8 mouse cellular contexts compared by ENCODE assay signal in genomic region chr13:13954931-13955330, GRCm38 (mm10). TPM values are rescaled to one million over a fixed set of nuclear protein-coding genes. Genes with fewer than 3 reads are reported as not detected.
DNase-seq lines count a peak whose midpoint lies in the region; ATAC-seq lines count a peak whose summit lies in the region.

No protein-coding gene starts in this region.

- ATAC-seq in inflammation-experienced regulatory T-cells, adult 6 months: peak; percentile 3
- peak; percentile 57 for ATAC-seq in liver, embryonic 15.5 days (ENCODE audit: insufficient read depth)
- peak; percentile 9; the same call in 1 of the 2 replicates for ATAC-seq in monocyte, adult 5-6 weeks (replicated peaks; ENCODE audit: insufficient number of reproducible peaks, low FRiP score, low TSS enrichment, poor library complexity, severe bottlenecking)

- peaks cover 38% of the 10 kb centered on the region for H3K4me1 ChIP-seq in liver, embryonic 15.5 days (replicated peaks)

- H3K4me3 ChIP-seq in liver, embryonic 15.5 days (replicated peaks): peak overlapping the region; percentile 96

- peaks cover 13% of the 10 kb centered on the region; the same call in 1 of the 2 replicates for H3K36me3 ChIP-seq in liver, embryonic 15.5 days (replicated peaks)

- peak overlapping the region; percentile 93 for H3K27ac ChIP-seq in liver, embryonic 15.5 days (replicated peaks)

- under 1% methylated on average over 29 of the region's 29 CpGs for WGBS in liver, embryonic 15.5 days (ENCODE audit: insufficient replicate concordance)

- peak; percentile 39 to 47 for DNase-seq in spleen, postnatal 14 days (ENCODE audit: low spot score in 2 of 2)
- no peak for DNase-seq in spleen, adult 18-20 months
- DNase-seq in brain, adult 2 months (ENCODE audit: low read depth, low spot score): peak; percentile 29
- peak; percentile 33 for DNase-seq in forelimb bud, embryonic 11.5 days (ENCODE audit: low read depth, low spot score)
- no peak for DNase-seq in cerebellum, adult 11-12 months

- no peaks in the 10 kb centered on the region for H3K27me3 ChIP-seq in liver, embryonic 15.5 days

- H3K9ac ChIP-seq in liver, embryonic 15.5 days: peak overlapping the region; percentile 93

- H3K4me2 ChIP-seq in liver, embryonic 15.5 days: peak overlapping the region; percentile 91

- no peaks in the 10 kb centered on the region for H3K9me3 ChIP-seq in liver, embryonic 15.5 days (replicated peaks)

RNA-seq across cellular contexts. Expression of gene B3galnt2, which starts 0.7 kb away (rescaled TPM):
- polyA plus RNA-seq in inflammation-experienced regulatory T-cells, adult 6 months (2017; shearing (Covaris generic)): 10 to 100 TPM in 2 of 3 experiments, 1 to 10 TPM in 1; 8.9 to 12.7 (median 11.7) TPM
- polyA plus RNA-seq in liver, embryonic 15.5 days (2015; fragmentation: Nextera tagmentation; extraction: Ambion mirVana): 25.2 and 28.0 TPM in 2 replicates
- total RNA-seq in monocyte, adult 5-6 weeks (2017): 40.7 to 54.4 TPM (median 49.8 TPM) in 3 replicates

Comparison
In these comparisons a context has a peak if more than half of its experiments do, and no peak if none do; other contexts are left out.
1. DNase-seq: peak in spleen, postnatal 14 days (2 of 2), brain, adult 2 months (single experiment) and forelimb bud, embryonic 11.5 days (single experiment); none in spleen, adult 18-20 months (0 of 2) and cerebellum, adult 11-12 months (single experiment).
2. ATAC-seq: peak in every context shown above with its lines; median percentile 57 in liver, embryonic 15.5 days; 9 in monocyte, adult 5-6 weeks; 3 in inflammation-experienced regulatory T-cells, adult 6 months.